Mouse (Mus musculus): ENCODE data around the gene Erg.

Erg gene

DNA sequence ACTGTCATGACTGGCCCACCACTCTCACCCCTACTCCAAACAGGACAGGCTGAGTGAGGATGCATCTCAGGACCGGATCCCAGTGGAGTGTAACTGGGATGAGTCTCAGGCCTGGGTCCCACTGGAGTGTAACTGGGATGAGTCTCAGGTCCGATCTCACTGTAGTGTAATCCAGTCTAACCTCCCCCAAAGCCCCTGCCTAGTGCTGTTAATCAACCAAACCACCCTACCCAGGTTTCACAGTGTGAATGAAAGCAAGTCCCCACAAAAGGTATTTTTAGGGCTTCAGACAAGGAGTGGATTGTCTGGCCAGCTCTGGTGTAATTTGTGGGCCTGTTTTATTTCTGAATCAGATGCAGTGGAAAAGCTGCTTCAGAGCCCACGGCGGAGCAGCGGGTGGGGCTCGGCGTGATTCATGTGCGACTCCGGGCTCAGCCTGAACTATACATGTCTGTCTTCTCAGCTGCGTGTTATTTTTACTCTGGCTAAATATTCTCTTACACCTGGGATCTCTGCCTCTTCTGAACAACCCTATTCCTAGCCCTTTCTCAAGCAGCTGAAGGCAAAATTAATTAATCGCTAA is 187.5 kb downstream of the Erg start:
- CTCF ChIA-PET: no interaction called here

DNA sequence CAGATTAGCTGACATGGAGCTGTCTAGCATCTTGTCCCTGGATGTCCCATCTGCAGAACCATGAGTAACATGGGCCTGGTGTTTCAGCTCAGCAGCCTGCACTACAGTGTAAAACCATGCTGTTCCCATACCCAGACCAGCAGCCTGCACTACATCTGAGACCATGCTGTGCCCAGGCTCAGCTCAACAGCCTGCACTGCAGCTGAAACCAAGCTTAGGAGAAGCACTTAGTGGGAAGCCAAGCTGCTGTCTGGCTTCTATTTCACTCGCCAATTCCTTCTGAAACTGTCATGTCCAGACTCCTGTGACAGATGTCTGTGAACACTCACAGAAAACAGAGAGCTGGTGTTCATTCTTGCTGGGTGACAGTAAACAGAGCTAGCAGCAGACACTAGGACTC is 195.6 kb downstream of the Erg start:
- CTCF ChIA-PET: interaction anchor here (0.5 kb wide), 1 partner anchor 32 kb away, joined by 6 read pairs; no protein-coding TSS in a partner anchor

DNA sequence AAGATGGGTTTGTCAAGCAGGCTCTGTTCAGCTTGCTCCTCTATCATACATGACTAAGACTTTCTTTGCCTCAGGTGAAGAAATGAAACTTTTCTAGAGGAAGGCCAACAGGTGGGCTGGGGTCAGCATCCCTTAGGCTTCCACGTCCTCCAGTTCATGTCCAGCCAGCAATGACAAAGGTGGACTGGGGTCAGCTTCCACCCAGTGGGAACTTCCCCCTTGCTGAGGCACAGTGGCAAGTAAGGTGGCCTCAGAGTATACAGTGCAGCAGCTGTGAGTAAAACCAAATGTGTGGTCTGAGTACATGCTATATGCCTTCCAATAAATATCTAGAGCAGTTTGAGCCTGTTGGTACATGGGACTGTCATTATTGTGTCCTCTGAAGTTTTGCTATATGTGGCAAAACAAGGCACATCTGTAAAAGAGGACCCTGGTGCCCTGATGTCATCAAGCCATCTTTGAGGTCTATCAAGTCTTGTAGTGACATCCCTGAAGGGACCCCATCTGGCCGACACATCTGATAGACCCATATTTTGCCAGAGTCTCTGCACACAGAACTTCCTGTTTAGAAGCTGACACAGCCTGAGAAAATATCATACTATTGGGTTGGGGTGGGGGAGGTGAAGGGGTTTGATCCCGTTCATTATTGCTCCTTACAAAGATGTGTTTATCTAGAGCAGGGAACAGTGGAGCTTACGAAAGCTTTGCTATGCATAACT is 197.4 kb downstream of the Erg start:
- CTCF ChIA-PET: no interaction called here

DNA sequence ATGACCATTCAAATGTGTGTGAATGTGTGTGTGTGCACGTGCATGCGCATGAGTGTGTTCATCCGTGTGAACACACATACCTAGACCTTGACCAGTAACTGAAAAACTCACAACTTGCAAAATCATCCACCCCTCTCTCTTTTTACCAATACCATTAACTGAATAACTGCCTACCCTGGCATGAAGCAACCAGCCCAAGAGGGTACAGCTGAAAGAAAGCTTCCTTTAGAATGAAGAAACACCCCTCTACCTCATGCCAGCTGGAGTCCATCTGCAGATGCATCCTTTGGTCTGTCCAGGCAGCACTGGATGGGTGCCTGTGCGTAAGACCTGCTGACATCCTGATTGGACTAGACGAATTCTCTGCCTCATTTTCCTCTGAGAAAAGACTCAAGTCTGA is 198.1 kb downstream of the Erg start:
- CTCF ChIA-PET: no interaction called here

DNA sequence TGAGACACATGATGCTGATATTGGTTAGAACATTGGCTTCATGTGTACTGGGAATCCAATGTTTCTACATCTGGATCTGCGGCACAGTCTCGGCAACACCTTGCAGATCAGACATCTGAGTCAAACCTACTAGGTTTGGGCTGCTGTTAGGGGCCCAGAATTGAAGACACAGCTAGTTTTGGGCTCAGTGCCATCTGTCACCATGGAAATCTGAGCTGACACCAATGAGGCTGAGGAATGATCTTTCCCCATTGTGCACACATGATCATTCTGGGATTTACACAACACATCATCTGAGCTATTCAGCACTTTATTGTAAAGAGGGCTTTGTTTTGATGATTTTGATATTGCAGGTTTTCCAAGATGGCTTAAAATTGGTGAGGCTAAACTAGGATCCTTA is 199.4 kb downstream of the Erg start:
- CTCF ChIA-PET: no interaction called here

DNA sequence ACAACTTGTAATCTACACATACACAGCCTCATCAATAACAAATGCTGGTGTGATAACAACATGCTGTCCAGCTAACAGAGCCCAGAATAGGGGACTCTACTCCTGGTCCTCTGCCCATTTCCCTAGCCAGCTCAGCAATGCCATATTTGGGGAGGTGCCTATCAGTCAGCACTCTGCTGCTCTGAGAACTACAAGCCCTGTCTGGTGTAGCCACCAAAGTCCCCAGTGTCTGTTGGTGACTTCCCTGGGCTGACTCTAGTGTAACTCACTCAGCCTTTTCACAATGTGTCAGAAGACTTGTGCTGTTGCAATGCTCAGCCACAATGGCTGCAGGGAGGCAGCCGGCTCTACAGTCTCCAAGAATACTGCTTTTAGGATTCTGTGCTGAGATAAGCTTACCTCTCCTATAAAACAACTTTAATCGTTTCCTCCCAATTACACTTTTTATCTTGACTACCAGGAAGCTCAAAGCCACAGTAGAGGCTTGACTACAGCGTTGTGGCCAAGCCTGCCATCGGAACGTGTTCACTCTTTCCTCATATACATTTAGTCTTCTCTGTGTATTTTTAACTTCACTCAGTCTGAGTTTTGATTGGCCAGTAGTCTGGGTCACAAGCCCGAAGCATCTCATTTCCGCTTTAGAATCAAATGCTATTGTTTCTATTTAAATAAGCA is 201.0 kb downstream of the Erg start:
- CTCF ChIA-PET: interaction anchor here (0.5 kb wide), 2 partner anchors 21 to 665 kb away, joined by 3 to 5 read pairs; no protein-coding TSS in a partner anchor

DNA sequence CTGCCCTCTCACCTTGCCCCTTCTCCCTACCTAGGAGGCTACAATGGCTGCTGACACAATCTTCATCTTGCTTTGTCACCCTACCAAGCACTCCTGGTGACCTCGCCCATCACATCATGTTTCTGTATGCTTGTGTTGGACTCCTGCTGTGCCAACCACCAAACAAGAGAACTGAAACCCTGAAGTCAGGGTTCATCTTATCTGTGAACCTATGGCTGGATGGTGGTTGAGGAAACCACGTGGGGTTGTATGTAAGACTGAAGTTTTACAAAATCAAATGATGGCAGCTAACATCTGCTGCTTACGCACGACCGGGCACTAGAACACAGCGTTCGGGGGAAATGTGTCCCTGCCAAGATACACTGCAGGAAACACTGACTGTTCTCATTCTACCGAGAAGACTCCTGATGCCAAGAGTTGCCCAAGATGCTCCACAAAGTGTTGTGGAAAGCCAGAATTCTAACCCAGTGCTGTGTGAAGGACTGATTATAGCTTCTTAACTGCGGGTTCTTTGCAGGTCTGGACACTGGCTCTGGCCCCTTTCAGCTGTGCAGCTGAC is 201.7 kb downstream of the Erg start:
- CTCF ChIA-PET: interaction anchor here (0.5 kb wide), 1 partner anchor 21 kb away, joined by 3 read pairs; no protein-coding TSS in a partner anchor

DNA sequence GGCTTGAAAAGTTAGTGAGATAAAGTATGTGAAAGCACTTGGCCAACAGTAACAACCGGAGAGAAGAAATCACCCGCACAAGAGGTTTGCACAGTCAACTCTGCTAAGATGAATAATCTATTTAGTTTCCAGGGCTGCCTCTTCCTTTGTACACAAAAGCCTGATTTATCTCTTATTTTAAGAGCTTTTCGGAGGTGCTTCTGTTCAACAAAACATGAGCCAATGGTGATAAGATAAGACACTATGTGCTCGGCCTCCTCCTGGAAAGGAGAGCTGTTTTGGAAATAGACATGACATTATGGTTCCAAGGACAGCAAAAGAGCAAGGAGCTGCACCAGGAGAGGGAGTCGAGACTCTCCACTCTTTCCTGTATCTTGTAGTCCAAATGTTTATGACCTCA is 204.1 kb downstream of the Erg start:
- CTCF ChIA-PET: no interaction called here

DNA sequence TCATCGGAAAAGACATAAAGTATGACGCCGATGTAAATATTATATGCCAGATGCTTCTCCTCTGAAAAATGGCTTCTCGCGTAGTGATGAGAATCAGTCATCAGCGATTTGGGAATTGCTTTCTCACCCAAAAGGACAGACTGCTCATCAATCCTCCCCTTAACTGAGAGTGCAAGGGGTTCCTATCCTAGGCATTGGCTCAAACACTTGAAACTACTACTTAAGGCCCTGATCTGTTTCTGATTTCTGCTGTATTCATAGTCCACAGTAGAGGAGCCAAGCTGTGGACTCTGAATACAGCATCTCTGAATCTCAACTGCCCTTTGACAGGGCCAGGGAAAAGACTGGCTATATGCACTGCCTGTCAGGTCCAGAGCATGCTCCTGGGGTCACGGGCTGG is 209.6 kb downstream of the Erg start:
- CTCF ChIA-PET: no interaction called here

DNA sequence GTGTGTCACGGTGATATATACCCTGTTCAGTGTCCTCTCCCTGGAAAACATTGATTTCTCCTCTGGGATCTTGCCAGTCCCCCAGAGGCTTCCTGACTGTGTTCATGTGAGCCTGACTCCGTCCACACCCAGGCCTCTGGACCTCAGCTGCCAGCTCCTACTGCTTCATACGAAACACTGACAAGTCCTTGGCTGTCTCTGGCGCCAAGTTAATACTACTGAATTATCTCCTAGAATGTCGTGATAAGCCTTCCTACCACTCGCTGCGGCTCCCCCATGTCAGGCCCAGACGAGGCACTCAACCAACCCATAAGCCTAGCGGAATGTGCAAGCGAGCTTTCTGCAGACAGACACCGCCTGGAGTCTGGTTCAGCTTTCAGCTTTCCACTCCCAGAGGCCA is 210.0 kb downstream of the Erg start:
- CTCF ChIA-PET: no interaction called here

DNA sequence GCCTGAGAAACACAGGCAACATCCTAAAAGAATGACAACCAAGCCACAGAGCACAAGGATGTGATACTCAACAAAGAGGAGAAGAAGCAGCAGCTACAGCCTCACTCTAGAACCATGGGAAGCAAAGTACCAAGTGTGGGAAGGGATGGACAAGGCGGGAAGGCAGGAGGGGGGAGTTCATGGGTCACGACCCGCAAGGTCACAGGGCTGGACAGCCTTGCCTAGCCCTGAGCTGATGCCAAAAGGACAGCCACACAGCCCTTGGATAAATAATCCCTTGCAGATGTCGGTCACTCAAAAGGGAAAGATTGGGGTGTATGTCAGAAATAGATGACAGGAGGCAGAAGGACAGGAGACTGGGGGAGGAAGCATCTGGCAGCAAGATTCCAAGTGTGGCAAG is 211.7 kb downstream of the Erg start:
- CTCF ChIA-PET: no interaction called here

DNA sequence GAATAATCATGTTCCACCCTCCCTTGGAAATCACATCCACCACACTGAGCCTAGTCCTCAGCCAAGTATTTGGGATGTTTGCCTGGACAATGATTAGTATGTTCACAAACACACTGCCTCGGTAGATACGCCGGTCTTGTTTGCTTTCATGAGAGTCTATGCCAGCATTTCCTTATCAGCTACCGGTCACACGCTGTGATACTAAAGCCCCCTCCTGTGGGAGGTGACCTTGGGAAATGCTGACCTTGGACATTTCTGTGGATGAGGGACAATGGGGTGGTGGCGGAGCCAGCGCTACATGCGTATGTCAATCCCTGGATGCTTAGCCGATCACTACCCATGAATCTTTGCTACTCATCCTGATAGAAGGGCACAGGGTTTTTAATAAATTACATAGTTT is 213.4 kb downstream of the Erg start:
- CTCF ChIA-PET: no interaction called here

DNA sequence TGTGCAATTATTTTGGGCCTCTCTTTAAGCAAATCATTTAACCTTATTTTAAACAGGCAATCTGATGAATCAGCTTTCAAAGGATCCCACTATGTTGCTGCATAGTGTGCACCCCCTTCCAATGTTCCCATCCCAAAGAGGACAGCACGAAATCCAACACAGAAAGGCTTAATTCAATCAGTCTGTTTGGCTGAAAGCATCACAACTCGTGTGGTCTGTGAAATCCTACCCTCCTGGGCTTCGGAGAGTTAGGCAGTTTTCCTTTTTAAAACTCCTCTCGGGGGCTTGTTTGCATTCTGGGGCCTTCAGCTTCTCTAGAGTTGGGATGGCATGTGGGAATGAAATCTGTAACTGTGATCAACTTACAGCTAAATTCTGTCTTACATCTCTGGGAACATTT is 214.7 kb downstream of the Erg start:
- CTCF ChIA-PET: interaction anchor here (0.6 kb wide), 1 partner anchor 348 kb away, joined by 3 read pairs; no protein-coding TSS in a partner anchor

DNA sequence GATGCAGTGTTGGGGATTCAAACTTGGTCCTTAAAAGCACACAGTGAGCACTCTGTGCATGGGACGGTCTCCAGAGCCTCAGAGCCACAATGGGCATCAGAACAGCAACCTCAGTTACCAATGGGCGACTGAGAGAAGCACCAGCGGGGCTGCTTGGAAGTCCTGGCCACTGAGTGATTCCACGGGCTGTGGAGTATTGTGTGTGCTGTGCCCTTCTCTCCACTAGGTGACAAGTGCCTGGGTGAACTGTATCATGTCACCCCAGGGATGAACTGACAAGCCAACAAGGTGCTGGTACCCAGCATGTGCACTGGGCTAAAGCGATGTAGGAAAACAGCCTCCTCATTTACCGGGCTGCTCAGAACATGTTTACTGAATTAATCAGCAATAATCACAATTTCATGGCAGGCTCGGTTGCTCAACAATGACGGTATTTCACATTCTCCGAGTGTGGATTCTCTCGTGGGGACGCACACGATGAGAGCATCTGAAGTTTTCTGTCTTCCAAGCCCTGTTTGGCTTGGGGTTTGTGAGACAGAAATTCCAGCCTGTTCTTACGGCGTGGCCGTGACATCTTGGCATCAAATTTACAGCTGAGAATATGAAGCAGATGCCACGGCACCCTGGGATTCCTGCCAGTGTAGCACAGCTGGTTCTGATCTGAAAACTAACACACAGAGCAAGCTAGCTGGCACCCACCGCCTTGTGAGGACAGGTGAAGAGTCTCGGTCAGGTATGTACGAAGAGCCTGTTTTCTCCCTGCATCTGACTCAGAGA is 219.2 kb downstream of the Erg start:
- CTCF ChIA-PET: no interaction called here

DNA sequence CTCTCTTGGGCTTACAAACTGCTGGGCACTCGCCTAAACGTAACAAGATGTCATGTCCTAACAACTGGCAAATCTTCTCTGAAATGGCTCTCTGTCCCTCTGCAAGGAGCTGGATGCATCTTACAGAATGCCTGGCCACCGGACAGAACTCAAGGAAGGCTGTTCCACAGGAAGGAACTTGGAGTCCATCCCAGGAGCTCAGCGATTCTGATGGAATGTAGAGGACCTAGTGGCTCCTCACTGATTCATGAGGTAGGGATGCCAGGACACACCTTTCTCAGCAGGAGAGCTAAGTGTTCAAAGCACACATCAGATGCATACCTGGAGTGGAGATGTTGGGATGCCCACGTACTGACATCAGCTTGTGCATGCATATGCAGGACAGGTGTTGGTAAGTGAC is 221.2 kb downstream of the Erg start:
- CTCF ChIA-PET: no interaction called here

DNA sequence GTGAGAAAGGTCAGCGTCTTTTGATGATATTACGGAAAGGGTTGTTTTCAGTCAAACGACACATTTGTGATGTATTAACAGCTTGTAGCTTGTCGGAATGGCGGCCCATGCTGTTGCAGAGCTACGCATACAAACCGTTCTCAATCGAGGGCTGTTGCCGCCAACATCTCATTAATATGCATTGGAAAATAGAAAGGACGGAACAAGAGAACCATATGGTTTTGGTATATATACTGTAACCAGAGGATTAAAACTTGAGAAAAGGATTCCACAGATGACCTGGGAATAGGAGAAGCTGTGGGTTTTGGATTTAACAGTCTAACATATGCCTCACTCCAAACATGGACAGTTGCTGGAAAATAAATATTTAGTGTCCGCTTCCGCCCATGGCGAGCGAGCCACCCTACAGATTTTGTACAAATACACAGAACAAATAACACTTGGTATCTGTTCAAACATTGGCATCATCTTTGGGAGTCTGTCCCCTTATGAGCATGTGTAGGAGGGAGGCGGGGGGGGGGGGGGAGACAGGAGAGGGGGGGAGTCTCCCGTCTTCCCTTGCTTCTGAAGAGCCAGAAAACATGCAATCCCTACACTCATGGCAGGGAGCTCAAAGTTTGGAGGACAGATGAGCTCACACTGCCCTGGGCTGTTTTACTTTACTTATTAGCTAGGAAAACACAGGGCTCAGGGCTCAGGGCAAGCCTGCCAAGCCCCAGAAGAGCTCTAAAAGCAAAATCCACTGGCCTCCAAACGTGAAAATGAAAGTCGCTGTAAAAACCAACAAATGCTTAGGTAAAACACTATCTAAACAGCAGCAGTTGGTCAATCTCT is 222.5 kb downstream of the Erg start:
- CTCF ChIA-PET: interaction anchor here (0.7 kb wide), 1 partner anchor 21 kb away, joined by 3 read pairs; no protein-coding TSS in a partner anchor

DNA sequence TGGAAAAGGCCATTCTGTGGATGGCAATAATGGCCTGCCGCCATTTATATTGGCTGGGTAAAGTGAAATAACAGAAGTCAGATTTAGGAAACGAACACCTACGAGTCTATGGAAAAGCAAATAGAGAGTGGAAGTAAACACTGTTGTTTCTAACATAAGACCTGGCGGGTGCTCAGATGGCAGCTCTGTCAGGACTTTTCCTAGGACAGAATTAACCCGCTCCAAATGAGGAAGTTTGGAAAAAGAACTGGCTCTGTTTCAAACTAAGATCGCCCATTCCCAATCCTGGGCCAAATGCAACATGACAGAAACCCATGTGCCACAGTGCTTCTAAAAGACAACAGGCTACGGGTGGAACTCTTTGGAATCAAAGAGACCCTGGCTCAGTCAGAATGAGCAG is 224.4 kb downstream of the Erg start:
- CTCF ChIA-PET: no interaction called here

DNA sequence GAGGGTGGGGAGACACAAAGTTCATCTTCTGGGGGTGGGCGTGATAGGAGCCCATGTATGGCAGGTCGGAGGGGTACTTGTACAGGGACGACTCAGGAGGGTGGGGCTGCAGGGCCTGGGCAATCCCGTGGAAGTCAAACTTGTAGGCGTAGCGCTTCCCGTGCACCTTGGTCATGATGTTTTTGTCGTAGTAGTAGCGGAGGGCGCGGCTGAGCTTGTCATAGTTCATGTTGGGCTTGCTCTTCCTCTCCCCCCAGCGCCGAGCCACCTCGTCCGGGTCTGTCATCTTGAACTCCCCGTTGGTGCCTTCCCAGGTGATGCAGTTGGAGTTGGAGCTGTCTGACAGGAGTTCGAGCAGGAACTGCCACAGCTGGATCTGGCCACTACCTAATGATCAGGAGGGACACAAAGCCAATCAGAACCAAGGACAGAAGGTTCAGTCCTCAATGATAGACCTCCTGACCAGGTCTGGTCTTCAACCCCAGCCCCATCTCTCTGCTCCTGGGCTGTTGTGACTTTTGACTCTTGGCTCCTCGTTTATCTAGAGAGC is 225.4 kb downstream of the Erg start:
- CTCF ChIA-PET: no interaction called here

DNA sequence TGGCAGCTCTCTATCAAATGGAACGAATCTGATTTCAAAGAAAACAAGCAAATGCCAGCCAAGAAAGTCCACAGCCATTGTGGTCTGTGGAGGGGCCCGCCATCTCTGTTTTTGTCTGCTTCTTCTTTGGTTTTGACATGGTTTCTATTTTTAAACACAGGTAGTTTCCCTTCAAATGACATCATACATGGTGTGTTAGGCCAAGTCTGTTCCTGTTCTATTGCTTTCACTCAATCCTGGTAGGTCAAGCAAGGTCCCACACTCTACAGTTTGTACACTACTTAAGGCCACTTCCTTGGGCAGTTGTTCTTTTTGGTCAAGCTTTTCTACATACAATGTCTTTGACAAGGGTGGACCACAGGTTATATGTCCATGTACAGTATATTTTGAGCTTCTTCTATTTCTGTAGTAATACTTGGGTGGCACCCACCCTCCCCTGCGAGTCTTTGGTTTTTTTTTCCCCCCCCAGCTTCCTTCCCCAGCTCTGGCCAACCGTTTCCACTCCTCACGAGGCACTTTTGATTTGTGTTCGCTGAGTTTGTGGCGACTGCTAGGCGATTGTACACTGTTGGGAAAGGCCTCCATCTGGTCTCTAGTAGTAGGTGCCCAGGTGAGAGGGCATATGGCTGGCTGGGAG is 226.1 kb downstream of the Erg start:
- CTCF ChIA-PET: no interaction called here
